Mouse (Mus musculus): Measurements from ENCODE around the gene Dhx34. TPM values are rescaled to one million over a fixed set of nuclear protein-coding genes. Genes with fewer than 3 reads are reported as not detected.

Gene Dhx34
- polyA plus RNA-seq, 1 experiment = 11.9 TPM

DNA sequence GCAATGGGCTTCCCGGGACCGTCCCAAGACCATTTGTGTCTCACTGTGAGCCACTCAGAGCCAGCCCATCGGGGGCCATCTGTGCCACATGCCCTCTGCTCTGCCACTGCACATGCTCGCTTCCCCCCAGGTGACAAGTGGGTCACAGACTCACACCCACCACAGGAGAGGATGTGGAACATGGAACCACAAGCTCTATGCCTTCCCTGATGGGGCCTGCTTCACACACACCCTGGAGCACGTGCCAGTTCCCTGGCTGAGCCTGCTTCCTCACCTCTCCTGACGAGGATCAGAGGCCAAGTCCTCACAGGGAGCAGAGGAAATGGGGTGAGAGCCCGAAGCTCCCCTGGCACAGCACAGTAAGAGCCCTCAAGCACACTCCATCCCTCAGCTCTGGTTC, 14.8 kb downstream of the Dhx34 start:
- H3K27ac ChIP-seq (ENCODE audit: control insufficient read depth, insufficient read depth, low read depth, low read length, poor library complexity) = peak overlapping the region; percentile 6; the same call in 1 of the 2 replicates
- WGBS = 68% methylated on average over 7 of the region's 7 CpGs
- H3K4me3 ChIP-seq (replicated peaks; ENCODE audit: control insufficient read depth, low read depth, low read length) = no peak overlapping the region
- TF ChIP-seq CTCF (IDR thresholded peaks at IDR 0.05; ENCODE audit: control insufficient read depth, insufficient read depth, low read length) (no peak), POLR2A (IDR thresholded peaks at IDR 0.05; ENCODE audit: borderline replicate concordance, control insufficient read depth, low read depth, low read length) (no peak)
- no peaks in the 10 kb centered on the region; the same call in 1 of the 2 replicates for H3K4me1 ChIP-seq (ENCODE audit: control insufficient read depth, insufficient read depth, low read length)

DNA sequence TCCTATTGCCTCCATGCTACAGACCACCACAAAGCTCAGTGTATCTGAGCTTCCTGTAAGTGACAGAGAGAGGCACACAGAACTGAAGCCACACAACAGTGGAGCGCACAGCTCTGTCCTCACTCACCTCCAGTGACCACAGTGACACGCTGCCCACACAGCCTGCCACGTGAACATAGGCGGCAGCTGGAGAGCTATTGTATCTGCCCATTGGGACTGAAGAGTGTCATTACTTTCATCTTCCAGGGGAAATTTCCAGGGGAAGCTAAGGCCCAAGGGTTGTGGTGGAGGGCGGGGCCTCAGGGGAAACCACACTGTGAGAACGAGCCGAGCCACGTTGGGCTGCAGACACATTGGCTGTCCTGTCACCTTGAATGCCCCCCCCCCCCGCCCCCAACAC, 17.0 kb downstream of the Dhx34 start:
- WGBS = 52% methylated on average over 9 of the region's 9 CpGs
- no peak for TF ChIP-seq POLR2A (IDR thresholded peaks at IDR 0.05; ENCODE audit: borderline replicate concordance, control insufficient read depth, low read depth, low read length)
- TF ChIP-seq CTCF (IDR thresholded peaks at IDR 0.05; ENCODE audit: control insufficient read depth, insufficient read depth, low read length) = no peak
- no peaks in the 10 kb centered on the region; the same call in 1 of the 2 replicates for H3K4me1 ChIP-seq (ENCODE audit: control insufficient read depth, insufficient read depth, low read length)
- no peak overlapping the region for H3K27ac ChIP-seq (ENCODE audit: control insufficient read depth, insufficient read depth, low read depth, low read length, poor library complexity)
- H3K4me3 ChIP-seq (replicated peaks; ENCODE audit: control insufficient read depth, low read depth, low read length) = no peak overlapping the region

DNA sequence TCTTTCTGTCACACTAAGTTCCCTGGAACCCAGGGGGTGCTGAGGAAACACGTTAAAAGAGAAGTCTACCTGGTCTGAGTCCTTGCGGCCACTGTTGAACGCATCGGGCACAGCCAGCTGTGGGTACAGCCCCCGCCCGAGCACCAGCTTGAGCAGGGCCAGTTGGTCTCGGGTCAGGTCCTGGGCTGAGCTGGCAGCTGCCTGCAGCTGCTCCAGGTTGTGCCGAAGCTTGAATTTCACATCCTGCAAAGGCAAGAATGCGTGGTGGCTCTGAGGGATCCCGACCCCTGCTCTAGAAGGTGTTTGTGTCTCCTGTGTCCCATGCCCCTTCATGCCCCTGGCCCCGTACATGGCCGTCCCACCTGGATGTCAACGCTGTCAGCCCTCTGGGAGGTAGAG, 18.3 kb downstream of the Dhx34 start:
- H3K4me1 ChIP-seq (ENCODE audit: control insufficient read depth, insufficient read depth, low read length) = no peaks in the 10 kb centered on the region; the same call in 1 of the 2 replicates
- TF ChIP-seq CTCF (IDR thresholded peaks at IDR 0.05; ENCODE audit: control insufficient read depth, insufficient read depth, low read length) = no peak
- no peak; the same call in 1 of the 2 replicates for TF ChIP-seq POLR2A (IDR thresholded peaks at IDR 0.05; ENCODE audit: borderline replicate concordance, control insufficient read depth, low read depth, low read length)
- 92% methylated on average over 13 of the region's 13 CpGs for WGBS
- no peak overlapping the region for H3K4me3 ChIP-seq (replicated peaks; ENCODE audit: control insufficient read depth, low read depth, low read length)
- no peak overlapping the region for H3K27ac ChIP-seq (ENCODE audit: control insufficient read depth, insufficient read depth, low read depth, low read length, poor library complexity)

DNA sequence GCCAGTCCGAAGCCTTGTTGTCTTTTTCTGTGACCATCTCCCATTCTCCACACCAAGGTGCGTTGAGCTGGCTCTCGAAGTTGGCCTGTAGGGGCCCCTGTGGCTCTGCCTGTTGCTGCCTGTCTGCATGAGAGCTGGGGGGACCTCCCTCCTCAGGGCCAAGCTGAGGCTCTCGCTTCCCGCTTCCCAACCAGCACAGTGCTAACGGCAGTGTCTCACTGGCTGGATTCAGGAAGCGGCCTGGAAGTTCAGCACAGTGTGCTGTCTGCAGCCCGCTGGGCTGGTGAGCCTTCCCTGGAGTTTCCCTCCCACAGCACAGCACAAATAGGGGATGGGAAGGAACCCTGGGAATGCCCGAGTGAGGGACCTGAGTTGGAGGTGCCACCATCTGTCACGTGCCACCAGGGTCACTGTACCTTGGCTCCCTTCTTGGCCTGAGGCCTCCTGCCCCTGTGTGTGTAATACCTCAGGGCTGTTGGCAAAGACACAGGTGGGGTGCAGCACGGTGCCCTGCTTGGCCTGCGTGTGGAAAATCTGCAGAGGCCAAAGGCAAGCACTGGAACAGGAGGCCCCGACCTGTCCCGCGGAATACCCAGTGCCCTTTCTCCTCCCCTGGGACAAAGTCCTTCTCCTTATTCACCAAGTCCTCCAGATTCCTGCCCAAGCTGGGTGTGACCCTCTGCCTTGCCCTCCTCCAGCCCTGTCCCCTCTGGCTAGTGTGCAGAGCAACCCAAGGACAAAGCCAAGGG, 18.9 kb downstream of the Dhx34 start:
- no peak for TF ChIP-seq CTCF (IDR thresholded peaks at IDR 0.05; ENCODE audit: control insufficient read depth, insufficient read depth, low read length)
- no peak for TF ChIP-seq POLR2A (IDR thresholded peaks at IDR 0.05; ENCODE audit: borderline replicate concordance, control insufficient read depth, low read depth, low read length)
- H3K4me1 ChIP-seq (ENCODE audit: control insufficient read depth, insufficient read depth, low read length) = no peaks in the 10 kb centered on the region; the same call in 1 of the 2 replicates
- no peak overlapping the region for H3K27ac ChIP-seq (ENCODE audit: control insufficient read depth, insufficient read depth, low read depth, low read length, poor library complexity)
- H3K4me3 ChIP-seq (replicated peaks; ENCODE audit: control insufficient read depth, low read depth, low read length) = no peak overlapping the region
- WGBS = 83% methylated on average over 15 of the region's 15 CpGs

DNA sequence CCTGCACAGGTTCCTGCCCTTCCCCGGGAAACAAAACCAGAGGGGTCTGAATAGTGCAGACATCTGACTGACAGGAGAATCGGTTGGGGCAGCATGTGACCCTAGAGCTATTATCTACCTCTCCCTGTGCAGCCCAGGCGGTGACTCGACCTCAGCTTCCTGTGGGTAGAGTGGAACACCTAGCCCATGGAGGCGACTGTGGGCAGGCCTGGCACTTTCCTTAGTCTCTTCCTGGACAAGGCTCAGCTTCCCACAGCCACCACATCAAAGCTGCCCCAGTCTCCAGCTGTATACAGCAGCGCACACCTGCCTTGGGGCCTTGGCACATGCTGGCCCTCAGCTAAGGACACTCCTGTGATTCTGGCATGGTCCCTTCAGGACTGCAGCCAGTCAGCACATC, 20.7 kb downstream of the Dhx34 start:
- WGBS = 17% methylated on average over 6 of the region's 6 CpGs
- TF ChIP-seq POLR2A (IDR thresholded peaks at IDR 0.05; ENCODE audit: borderline replicate concordance, control insufficient read depth, low read depth, low read length) (no peak), CTCF (IDR thresholded peaks at IDR 0.05; ENCODE audit: control insufficient read depth, insufficient read depth, low read length) (no peak)
- Histone ChIP-seq H3K4me1 (ENCODE audit: control insufficient read depth, insufficient read depth, low read length) (peaks cover 3% of the 10 kb centered on the region; the same call in 1 of the 2 replicates), H3K27ac (ENCODE audit: control insufficient read depth, insufficient read depth, low read depth, low read length, poor library complexity) (no peak overlapping the region), H3K4me3 (replicated peaks; ENCODE audit: control insufficient read depth, low read depth, low read length) (no peak overlapping the region)

DNA sequence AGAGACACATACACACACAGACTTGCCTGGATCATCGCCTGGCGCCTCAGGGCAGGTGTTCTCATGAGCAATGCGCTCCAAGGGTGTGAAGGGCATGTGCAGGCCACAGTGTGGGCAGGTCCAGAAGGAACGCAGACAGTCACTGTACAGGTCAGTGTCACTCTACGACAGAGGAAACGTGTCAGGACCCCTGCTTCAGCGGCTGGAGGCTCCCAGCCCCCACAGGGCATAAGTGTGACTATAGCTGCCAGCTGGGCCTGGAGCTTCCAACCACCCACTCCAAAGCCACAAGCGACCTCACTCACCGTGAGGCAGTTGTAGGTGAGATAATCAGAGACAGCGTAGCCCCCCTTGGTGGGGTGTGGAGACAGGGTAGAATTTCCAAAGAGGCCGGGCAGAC, 23.3 kb downstream of the Dhx34 start:
- WGBS = 80% methylated on average over 11 of the region's 11 CpGs
- TF ChIP-seq POLR2A (IDR thresholded peaks at IDR 0.05; ENCODE audit: borderline replicate concordance, control insufficient read depth, low read depth, low read length) = no peak
- no peak overlapping the region for H3K4me3 ChIP-seq (replicated peaks; ENCODE audit: control insufficient read depth, low read depth, low read length)
- H3K4me1 ChIP-seq (ENCODE audit: control insufficient read depth, insufficient read depth, low read length) = peaks cover 3% of the 10 kb centered on the region; the same call in 1 of the 2 replicates
- H3K27ac ChIP-seq (ENCODE audit: control insufficient read depth, insufficient read depth, low read depth, low read length, poor library complexity) = no peak overlapping the region

DNA sequence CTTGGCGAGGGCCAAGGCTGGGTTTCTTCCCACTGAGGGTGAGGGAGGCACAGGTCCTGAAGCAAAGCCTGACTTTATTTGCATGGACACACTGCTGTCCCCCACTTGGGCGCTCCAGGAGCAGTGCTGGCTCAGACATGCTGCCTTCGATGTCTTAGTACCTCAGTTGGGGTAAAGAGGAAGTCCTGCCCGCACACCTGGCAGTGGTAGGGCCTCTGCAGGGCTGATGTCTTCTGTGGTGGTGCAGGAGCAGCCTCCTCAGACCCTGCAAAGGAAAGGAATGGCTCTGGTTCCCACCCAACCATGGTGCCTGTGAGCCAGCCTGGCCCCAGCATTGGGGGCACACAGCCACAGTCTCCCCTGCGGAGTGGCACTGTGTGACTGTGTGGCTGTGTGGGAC, 24.7 kb downstream of the Dhx34 start:
- 49% methylated on average over 5 of the region's 5 CpGs for WGBS
- Histone ChIP-seq H3K4me3 (replicated peaks; ENCODE audit: control insufficient read depth, low read depth, low read length) (no peak overlapping the region), H3K4me1 (ENCODE audit: control insufficient read depth, insufficient read depth, low read length) (peaks cover 3% of the 10 kb centered on the region; the same call in 1 of the 2 replicates), H3K27ac (ENCODE audit: control insufficient read depth, insufficient read depth, low read depth, low read length, poor library complexity) (no peak overlapping the region)
- TF ChIP-seq POLR2A (IDR thresholded peaks at IDR 0.05; ENCODE audit: borderline replicate concordance, control insufficient read depth, low read depth, low read length) = no peak
- no peak for TF ChIP-seq CTCF (IDR thresholded peaks at IDR 0.05; ENCODE audit: control insufficient read depth, insufficient read depth, low read length)

DNA sequence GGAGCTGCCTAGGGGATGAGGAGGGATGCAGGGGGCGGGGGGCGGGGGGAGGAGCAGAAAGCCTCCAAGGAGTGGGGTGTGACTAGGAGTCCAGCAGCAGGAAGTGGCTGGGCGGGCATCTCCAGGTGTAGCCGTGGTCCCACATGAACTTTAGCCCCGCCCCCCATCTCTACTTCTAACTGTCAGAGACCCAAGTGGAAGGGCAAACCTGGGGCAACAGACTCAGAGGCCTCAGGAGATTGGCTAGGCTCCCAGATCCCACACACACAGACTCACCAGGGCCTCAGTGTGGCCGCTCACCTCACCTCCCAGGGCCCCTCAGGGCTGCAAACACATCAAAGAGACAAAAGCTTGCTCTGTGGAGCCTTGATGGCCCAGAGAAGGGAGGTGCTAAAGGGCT, 25.2 kb downstream of the Dhx34 start:
- peaks cover 3% of the 10 kb centered on the region; the same call in 1 of the 2 replicates for H3K4me1 ChIP-seq (ENCODE audit: control insufficient read depth, insufficient read depth, low read length)
- TF ChIP-seq CTCF (IDR thresholded peaks at IDR 0.05; ENCODE audit: control insufficient read depth, insufficient read depth, low read length) = no peak
- no peak for TF ChIP-seq POLR2A (IDR thresholded peaks at IDR 0.05; ENCODE audit: borderline replicate concordance, control insufficient read depth, low read depth, low read length)
- 72% methylated on average over 6 of the region's 6 CpGs for WGBS

More for the DNA sequence above, 25.2 kb downstream of the Dhx34 start:
- Histone ChIP-seq H3K27ac (ENCODE audit: control insufficient read depth, insufficient read depth, low read depth, low read length, poor library complexity) (no peak overlapping the region), H3K4me3 (replicated peaks; ENCODE audit: control insufficient read depth, low read depth, low read length) (no peak overlapping the region)

Data from bone marrow, adult 2 months (tissue).